Mouse (Mus musculus): ENCODE data around the gene Phb.
"Not testable (repeated sequence)": the region's sequence is repeated elsewhere in the genome, so short reads cannot be mapped to it uniquely, and the experiment has no call there.

DNA sequence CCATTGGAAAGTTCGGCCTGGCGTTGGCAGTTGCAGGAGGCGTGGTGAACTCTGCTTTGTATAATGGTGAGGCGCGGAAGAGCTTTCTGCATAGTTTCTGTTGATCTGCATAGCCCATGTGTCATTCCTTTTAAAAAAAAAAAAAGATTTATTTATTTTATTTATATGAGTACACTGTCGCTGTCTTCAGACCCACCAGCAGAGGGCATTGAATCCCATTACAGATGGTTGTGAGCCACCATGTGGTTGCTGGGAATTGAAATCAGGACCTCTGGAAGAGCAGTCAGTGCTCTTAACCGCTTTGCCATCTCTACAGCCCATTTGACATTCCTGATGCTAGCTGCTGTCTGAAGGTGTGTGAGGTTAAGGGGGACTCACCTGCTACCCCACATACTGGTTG is 1.3 kb downstream of the Phb start:
- TF ChIP-seq EP300 (IDR thresholded peaks at IDR 0.05; ENCODE audit: low read depth) = not testable (repeated sequence)
- peak; percentile 17; the same call in 1 of the 2 replicates for TF ChIP-seq CTCF (IDR thresholded peaks at IDR 0.05; ENCODE audit: low read depth)
